Mouse (Mus musculus) kidney, adult 2 months (tissue): ENCODE results near the gene Grk3.

Source experiments
- CTCF ChIP-seq: fragments of 200-500 bp; conservative IDR thresholded peaks from 2 replicates; pipeline ENCODE4 v1.5.1; 2011; ENCODE audit warnings: low read depth, mild to moderate bottlenecking, control low read depth, low read length, moderate library complexity, mixed read lengths; ENCODE audit not compliant: insufficient read depth, insufficient read length
- POLR2A ChIP-seq: fragments of 200-500 bp; IDR thresholded peaks from one replicate; pipeline ENCODE4 v1.6.1; 2011; ENCODE audit warnings: low read depth, low read length, control low read depth

DNA sequence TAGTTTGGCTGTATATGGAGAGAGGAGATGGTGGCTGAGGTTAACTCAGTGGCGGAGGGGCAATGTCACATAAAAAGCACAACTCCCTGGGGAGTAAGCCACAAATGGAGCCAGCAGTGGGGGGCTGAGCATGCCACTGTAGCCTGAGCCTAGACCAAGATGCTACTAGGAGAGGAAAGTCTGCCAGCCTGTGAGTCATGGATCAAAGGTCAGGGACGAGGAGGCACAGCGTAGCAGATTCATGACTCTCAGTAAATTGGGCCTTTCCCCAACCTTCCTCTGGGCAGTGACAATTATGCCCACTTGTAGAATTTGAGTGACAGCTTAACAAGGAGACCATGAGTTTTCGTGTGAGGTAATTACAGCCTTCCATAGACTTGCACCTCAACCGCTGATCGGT lies 33.7 kb downstream of the Grk3 start:
- TF ChIP-seq CTCF: no peak
- TF ChIP-seq POLR2A: no peak
